In genomic region chr3:138175551-138175950, GRCm38 (mm10) we compare ENCODE assay signal across 34 mouse cellular contexts. TPM values are rescaled to one million over a fixed set of nuclear protein-coding genes. Genes with fewer than 3 reads are reported as not detected.
A peak's percentile ranks its signal among the peaks of the same experiment; 100 is the strongest.
DNase-seq lines count a peak whose midpoint lies in the region; ATAC-seq and TF ChIP-seq lines count a peak whose summit lies in the region.
"Had no signal": no experiment of that assay in that cellular context is flagged by ENCODE, and none has a peak within 500 bp of the region (broad histone marks: within the 10 kb centered on the region; RNA-seq: fewer than 3 reads in every experiment).

No protein-coding gene starts in this region.

- H3K4me1 ChIP-seq in intestine, embryonic 15.5 days (replicated peaks) = no peaks in the 10 kb centered on the region
- H3K4me1 ChIP-seq in intestine, postnatal 0 days (replicated peaks; ENCODE audit: control insufficient read depth, insufficient read depth, low read length) = no peaks in the 10 kb centered on the region
- H3K4me1 ChIP-seq in kidney, postnatal 0 days (replicated peaks; ENCODE audit: insufficient read depth, low read length) = no peaks in the 10 kb centered on the region
- H3K4me1 ChIP-seq in lung, embryonic 16.5 days (replicated peaks; ENCODE audit: control insufficient read depth, insufficient read depth, low read length) = peaks cover 2% of the 10 kb centered on the region; the same call in 1 of the 2 replicates
- H3K4me1 ChIP-seq: embryonic facial prominence, embryonic 12.5 days; embryonic facial prominence, embryonic 15.5 days; heart, embryonic 13.5 days had no signal

- no peak overlapping the region for H3K27ac ChIP-seq in intestine, embryonic 15.5 days
- no peak overlapping the region for H3K27ac ChIP-seq in intestine, postnatal 0 days (ENCODE audit: low read depth, low read length)
- no peak overlapping the region for H3K27ac ChIP-seq in kidney, postnatal 0 days
- no peak overlapping the region for H3K27ac ChIP-seq in lung, embryonic 16.5 days (ENCODE audit: low read length)
- H3K27ac ChIP-seq: embryonic facial prominence, embryonic 12.5 days; embryonic facial prominence, embryonic 15.5 days; gastrocnemius, adult 2 months; heart, adult 2 months; heart, embryonic 10.5 days; heart, embryonic 13.5 days; hindbrain, embryonic 14.5 days had no signal

- H3K36me3 ChIP-seq in intestine, embryonic 15.5 days = no peaks in the 10 kb centered on the region
- H3K36me3 ChIP-seq in intestine, postnatal 0 days (ENCODE audit: control insufficient read depth, insufficient read depth) = no peaks in the 10 kb centered on the region
- H3K36me3 ChIP-seq in kidney, postnatal 0 days (ENCODE audit: insufficient read depth, low read length) = no peaks in the 10 kb centered on the region
- H3K36me3 ChIP-seq in lung, embryonic 16.5 days (ENCODE audit: control insufficient read depth, insufficient read depth, low read length) = no peaks in the 10 kb centered on the region
- H3K36me3 ChIP-seq: embryonic facial prominence, embryonic 12.5 days; embryonic facial prominence, embryonic 15.5 days; heart, embryonic 10.5 days; heart, embryonic 13.5 days had no signal

- H3K27me3 ChIP-seq in intestine, embryonic 15.5 days (replicated peaks) = no peaks in the 10 kb centered on the region
- H3K27me3 ChIP-seq in intestine, postnatal 0 days (replicated peaks; ENCODE audit: control insufficient read depth, insufficient read depth, low read length) = no peaks in the 10 kb centered on the region
- no peaks in the 10 kb centered on the region for H3K27me3 ChIP-seq in kidney, postnatal 0 days (ENCODE audit: insufficient read depth, low read length)
- no peaks in the 10 kb centered on the region for H3K27me3 ChIP-seq in lung, embryonic 16.5 days (ENCODE audit: control insufficient read depth, insufficient read depth, low read depth, low read length)
- H3K27me3 ChIP-seq: embryonic facial prominence, embryonic 12.5 days; embryonic facial prominence, embryonic 15.5 days; heart, embryonic 13.5 days had no signal

- H3K9ac ChIP-seq in intestine, embryonic 15.5 days = no peak overlapping the region
- no peak overlapping the region for H3K9ac ChIP-seq in intestine, postnatal 0 days (ENCODE audit: low read depth, low read length)
- no peak overlapping the region for H3K9ac ChIP-seq in kidney, postnatal 0 days (ENCODE audit: low read depth, low read length)
- no peak overlapping the region for H3K9ac ChIP-seq in lung, embryonic 16.5 days (ENCODE audit: low read length)
- H3K9ac ChIP-seq: embryonic facial prominence, embryonic 12.5 days; embryonic facial prominence, embryonic 15.5 days; forebrain, postnatal 0 days; heart, embryonic 13.5 days; hindbrain, embryonic 14.5 days had no signal

- peak; percentile 45 for DNase-seq in kidney, postnatal 0 days (ENCODE audit: low spot score)
- no peak for DNase-seq in kidney, postnatal 36 days
- DNase-seq in lung, postnatal 36 days = no peak
- DNase-seq in gastrocnemius, postnatal 25 days = no peak
- DNase-seq: adrenal gland, adult 2 months; adrenal gland, postnatal 14 days; B cell, adult 2 months; cerebellum, adult 11 months; cerebellum, adult 2 months; cerebellum, adult 9-11 months; cerebellum, postnatal 25 days; forebrain, postnatal 0 days; gastrocnemius, adult 2 months; gastrocnemius, postnatal 14 days; heart, adult 2 months; heart, postnatal 14 days; heart, postnatal 4 days had no signal

- ATAC-seq in intestine, embryonic 15.5 days = peak; percentile 36; the same call in 1 of the 2 replicates
- no peak for ATAC-seq in intestine, postnatal 0 days
- ATAC-seq in kidney, postnatal 0 days (replicated peaks; ENCODE audit: low FRiP score, low read depth) = no peak
- ATAC-seq in lung, embryonic 16.5 days (ENCODE audit: low read depth) = peak; percentile 83
- ATAC-seq: forebrain, embryonic 14.5 days; forebrain, postnatal 0 days had no signal

- WGBS in intestine, embryonic 15.5 days = 66% methylated on average over 6 of the region's 6 CpGs
- 68% methylated on average over 6 of the region's 6 CpGs for WGBS in intestine, postnatal 0 days
- 46% methylated on average over 6 of the region's 6 CpGs for WGBS in kidney, postnatal 0 days
- WGBS in lung, embryonic 16.5 days = 54% methylated on average over 6 of the region's 6 CpGs

- H3K4me2 ChIP-seq in intestine, embryonic 15.5 days (replicated peaks) = 0 out of 2 replicates have a peak overlapping the region, but pooled peaks have one; percentile 26
- no peak overlapping the region for H3K4me2 ChIP-seq in intestine, postnatal 0 days (replicated peaks; ENCODE audit: low read depth)
- no peak overlapping the region for H3K4me2 ChIP-seq in kidney, postnatal 0 days (ENCODE audit: low read length)
- no peak overlapping the region for H3K4me2 ChIP-seq in lung, embryonic 16.5 days (ENCODE audit: low read depth, low read length)
- H3K4me2 ChIP-seq: embryonic facial prominence, embryonic 12.5 days; embryonic facial prominence, embryonic 15.5 days; heart, embryonic 13.5 days; hindbrain, embryonic 14.5 days had no signal

- H3K9me3 ChIP-seq in intestine, embryonic 15.5 days = no peaks in the 10 kb centered on the region
- no peaks in the 10 kb centered on the region for H3K9me3 ChIP-seq in intestine, postnatal 0 days (ENCODE audit: control insufficient read depth)
- no peaks in the 10 kb centered on the region for H3K9me3 ChIP-seq in kidney, postnatal 0 days (replicated peaks; ENCODE audit: low read length)
- no peaks in the 10 kb centered on the region; the same call in 1 of the 2 replicates for H3K9me3 ChIP-seq in lung, embryonic 16.5 days (ENCODE audit: control insufficient read depth, low read length)
- H3K9me3 ChIP-seq: embryonic facial prominence, embryonic 12.5 days; embryonic facial prominence, embryonic 15.5 days; heart, embryonic 10.5 days had no signal

- TF ChIP-seq CTCF in intestine, postnatal 0 days (IDR thresholded peaks at IDR 0.05; ENCODE audit: low read depth) = no peak
- no peak for TF ChIP-seq CTCF in kidney, postnatal 0 days (IDR thresholded peaks at IDR 0.05; ENCODE audit: low read depth)

- H3K4me3 ChIP-seq in intestine, embryonic 15.5 days (replicated peaks) = no peak overlapping the region
- no peak overlapping the region for H3K4me3 ChIP-seq in intestine, postnatal 0 days (ENCODE audit: low read depth, low read length)
- H3K4me3 ChIP-seq in kidney, postnatal 0 days (replicated peaks; ENCODE audit: low read depth, low read length) = no peak overlapping the region
- no peak overlapping the region for H3K4me3 ChIP-seq in lung, embryonic 16.5 days (ENCODE audit: low read length)
- H3K4me3 ChIP-seq: embryonic facial prominence, embryonic 12.5 days; embryonic facial prominence, embryonic 15.5 days; gastrocnemius, adult 2 months; heart, adult 2 months; heart, embryonic 10.5 days; heart, embryonic 13.5 days had no signal

RNA-seq across cellular contexts. Expression of gene 4930579F01Rik, which starts 18.1 kb away (rescaled TPM):
- 0.20 TPM in 1 of 2 replicates, not detected in the other for polyA plus RNA-seq in intestine, embryonic 15.5 days (2015; fragmentation: Nextera tagmentation; extraction: Ambion mirVana)
- 0.09 and 0.10 TPM in 2 replicates for polyA plus RNA-seq in intestine, postnatal 0 days (2015; fragmentation: Nextera tagmentation; extraction: Ambion mirVana)
- 0.14 and 0.40 TPM in 2 replicates for polyA plus RNA-seq in kidney, postnatal 0 days (2015; fragmentation: Nextera tagmentation; extraction: Ambion mirVana)
- polyA plus RNA-seq in lung, embryonic 16.5 days (2015; fragmentation: Nextera tagmentation; extraction: Ambion mirVana) = 0.15 TPM in 1 of 2 replicates, not detected in the other
- not detected for total RNA-seq in gastrocnemius, postnatal 25 days (2021)
- total RNA-seq: adrenal gland, adult 2 months; adrenal gland, postnatal 14 days; adrenal gland, postnatal 4 days; common myeloid progenitor, adult 5-6 weeks; forebrain, postnatal 0 days; gastrocnemius, adult 2 months; gastrocnemius, postnatal 14 days; granulocyte monocyte progenitor cell, adult 5-6 weeks; heart, adult 2 months; heart, postnatal 14 days; heart, postnatal 4 days; MEL had no signal
- polyA plus RNA-seq: adrenal gland, adult 2 months; cerebellum, adult 2 months; forebrain, embryonic 11.5 days; forebrain, embryonic 14.5 days; forebrain, postnatal 0 days; frontal cortex, adult 2 months; heart, embryonic 10.5 days; heart, embryonic 13.5 days; heart, embryonic 16.5 days; hindbrain, embryonic 11.5 days; hindbrain, embryonic 14.5 days had no signal

RNA-seq across cellular contexts. Expression of gene Mttp, which starts 30.8 kb away (rescaled TPM):
- 228 and 249 TPM in 2 replicates for polyA plus RNA-seq in intestine, embryonic 15.5 days (2015; fragmentation: Nextera tagmentation; extraction: Ambion mirVana)
- polyA plus RNA-seq in intestine, postnatal 0 days (2015; fragmentation: Nextera tagmentation; extraction: Ambion mirVana) = 930 and 998 TPM in 2 replicates
- 6.9 and 7.0 TPM in 2 replicates for polyA plus RNA-seq in kidney, postnatal 0 days (2015; fragmentation: Nextera tagmentation; extraction: Ambion mirVana)
- polyA plus RNA-seq in lung, embryonic 16.5 days (2015; fragmentation: Nextera tagmentation; extraction: Ambion mirVana) = 8.6 and 9.1 TPM in 2 replicates
- 1 to 10 TPM; 1.8 TPM for total RNA-seq in gastrocnemius, postnatal 25 days (2021)

RNA-seq across cellular contexts. Expression of gene Trmt10a, which starts 32.3 kb away (rescaled TPM):
- polyA plus RNA-seq in intestine, embryonic 15.5 days (2015; fragmentation: Nextera tagmentation; extraction: Ambion mirVana) = 8.8 and 12.9 TPM in 2 replicates
- 4.3 and 4.7 TPM in 2 replicates for polyA plus RNA-seq in intestine, postnatal 0 days (2015; fragmentation: Nextera tagmentation; extraction: Ambion mirVana)
- polyA plus RNA-seq in kidney, postnatal 0 days (2015; fragmentation: Nextera tagmentation; extraction: Ambion mirVana) = 9.5 and 13.2 TPM in 2 replicates
- 9.9 and 11.4 TPM in 2 replicates for polyA plus RNA-seq in lung, embryonic 16.5 days (2015; fragmentation: Nextera tagmentation; extraction: Ambion mirVana)
- total RNA-seq in gastrocnemius, postnatal 25 days (2021) = 1 to 10 TPM; 1.5 to 1.8 TPM

RNA-seq across cellular contexts. Expression of gene Adh7, which starts 42.0 kb away (rescaled TPM):
- 0.21 and 0.30 TPM in 2 replicates for polyA plus RNA-seq in intestine, embryonic 15.5 days (2015; fragmentation: Nextera tagmentation; extraction: Ambion mirVana)
- 0.31 and 0.64 TPM in 2 replicates for polyA plus RNA-seq in intestine, postnatal 0 days (2015; fragmentation: Nextera tagmentation; extraction: Ambion mirVana)
- 0.55 and 0.88 TPM in 2 replicates for polyA plus RNA-seq in kidney, postnatal 0 days (2015; fragmentation: Nextera tagmentation; extraction: Ambion mirVana)
- 0.50 and 1.5 TPM in 2 replicates for polyA plus RNA-seq in lung, embryonic 16.5 days (2015; fragmentation: Nextera tagmentation; extraction: Ambion mirVana)
- total RNA-seq in gastrocnemius, postnatal 25 days (2021) = 1 to 10 TPM in 1 of 2 experiments, under 1 TPM in 1; 0.23 to 1.5 TPM
- total RNA-seq: common myeloid progenitor, adult 5-6 weeks; granulocyte monocyte progenitor cell, adult 5-6 weeks; heart, postnatal 4 days; MEL had no signal
- polyA plus RNA-seq: cerebellum, adult 2 months had no signal

Comparison
In these comparisons a context has a peak if more than half of its experiments do, and no peak if none do; other contexts are left out.
1. ATAC-seq: peak in intestine, embryonic 15.5 days (single experiment) and lung, embryonic 16.5 days (single experiment); none in intestine, postnatal 0 days (single experiment) and kidney, postnatal 0 days (single experiment).
2. RNA of gene Mttp, which starts 30.8 kb away (polyA plus RNA-seq): 930 to 998 TPM in intestine, postnatal 0 days and 228 to 249 TPM in intestine, embryonic 15.5 days; 8.6 to 9.1 TPM in lung, embryonic 16.5 days and 6.9 to 7.0 TPM in kidney, postnatal 0 days; every median in the first group is over 10 times any median in the second.